Mouse (Mus musculus): ENCODE results near the gene Ddx19b. TPM values are rescaled to one million over a fixed set of nuclear protein-coding genes. Genes with fewer than 3 reads are reported as not detected.
A peak's percentile ranks its signal among the peaks of the same experiment; 100 is the strongest.

The Ddx19b gene
- polyA plus RNA-seq, 1 experiment from 2014 or later: 8.3 TPM

- 94% methylated on average over 2 of the region's 2 CpGs for WGBS
- Histone ChIP-seq H3K9me3 (ENCODE audit: control insufficient read depth, low read length) (no peaks in the 10 kb centered on the region), H3K9ac (ENCODE audit: low read length) (no peak overlapping the region), H3K36me3 (ENCODE audit: control insufficient read depth, insufficient read depth, low read length) (peaks cover 59% of the 10 kb centered on the region), H3K4me1 (ENCODE audit: control insufficient read depth, insufficient read depth, low read length) (no peaks in the 10 kb centered on the region), H3K27me3 (ENCODE audit: control insufficient read depth, insufficient read depth, low read length) (no peaks in the 10 kb centered on the region), H3K4me2 (no peak overlapping the region), H3K4me3 (ENCODE audit: low read depth, low read length) (no peak overlapping the region), H3K27ac (ENCODE audit: low read depth, low read length) (no peak overlapping the region)
- DNase-seq (ENCODE audit: low spot score, missing footprints) (no peak), ATAC-seq (ENCODE audit: low FRiP score) (no peak)
These were observed 17.1 kb upstream of the Ddx19b start for GRCm38 (mm10) chr8:111048694-111049093.

DNA sequence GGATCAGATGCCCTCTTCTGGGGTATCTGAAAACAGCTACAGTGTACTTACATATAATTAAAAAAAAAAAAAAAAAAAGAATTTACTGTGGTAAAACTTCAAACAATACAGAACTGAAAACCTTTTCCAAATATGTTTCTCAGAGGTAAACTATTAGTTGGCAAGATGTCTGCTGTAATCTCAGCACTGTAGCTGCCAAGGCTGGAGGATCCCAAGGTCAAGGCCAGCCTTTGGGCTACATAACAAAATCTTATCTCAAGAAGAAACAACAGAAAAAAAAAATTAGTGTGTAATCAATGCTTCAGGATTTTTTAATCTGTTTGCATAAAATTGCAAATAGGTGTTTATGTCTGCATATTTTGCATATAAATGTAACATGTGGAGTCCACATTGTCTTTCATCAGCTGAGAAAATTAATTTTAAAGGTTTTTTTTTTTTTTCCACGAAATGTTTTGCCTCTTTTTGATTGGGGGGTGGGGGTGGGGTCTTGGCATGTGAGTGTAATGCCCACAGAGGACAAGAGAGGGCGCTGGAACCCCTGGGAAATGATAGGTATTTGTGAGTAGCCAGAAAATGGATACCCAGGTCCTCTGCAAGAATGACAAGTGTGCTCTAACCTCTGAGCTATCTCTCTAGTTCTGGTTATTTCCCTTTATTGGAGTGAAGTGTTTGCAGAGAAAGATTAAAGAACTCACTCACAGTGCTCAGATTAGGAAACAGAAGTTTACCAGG, 12.6 kb upstream of the Ddx19b start:
- no peak overlapping the region for H3K4me3 ChIP-seq (ENCODE audit: low read depth, low read length)
- DNase-seq (ENCODE audit: low spot score, missing footprints) (no peak), ATAC-seq (ENCODE audit: low FRiP score) (no peak)
- peaks cover 54% of the 10 kb centered on the region for H3K36me3 ChIP-seq (ENCODE audit: control insufficient read depth, insufficient read depth, low read length)
- no peak overlapping the region for H3K4me2 ChIP-seq
- H3K9ac ChIP-seq (ENCODE audit: low read length): no peak overlapping the region
- H3K9me3 ChIP-seq (ENCODE audit: control insufficient read depth, low read length): no peaks in the 10 kb centered on the region
- WGBS: 51% methylated on average over 2 of the region's 2 CpGs
- no peaks in the 10 kb centered on the region for H3K4me1 ChIP-seq (ENCODE audit: control insufficient read depth, insufficient read depth, low read length)
- H3K27ac ChIP-seq (ENCODE audit: low read depth, low read length): no peak overlapping the region
- no peaks in the 10 kb centered on the region for H3K27me3 ChIP-seq (ENCODE audit: control insufficient read depth, insufficient read depth, low read length)

GRCm38 (mm10) chr8:111042546-111042945, 11.0 kb upstream of the Ddx19b start:
- no peak overlapping the region for H3K9ac ChIP-seq (ENCODE audit: low read length)
- H3K4me2 ChIP-seq: no peak overlapping the region
- WGBS: 94% methylated on average over 19 of the region's 19 CpGs
- H3K27ac ChIP-seq (ENCODE audit: low read depth, low read length): no peak overlapping the region
- peaks cover 44% of the 10 kb centered on the region for H3K36me3 ChIP-seq (ENCODE audit: control insufficient read depth, insufficient read depth, low read length)
- H3K9me3 ChIP-seq (ENCODE audit: control insufficient read depth, low read length): no peaks in the 10 kb centered on the region
- no peak for ATAC-seq (ENCODE audit: low FRiP score)
- no peak overlapping the region for H3K4me3 ChIP-seq (ENCODE audit: low read depth, low read length)
- H3K4me1 ChIP-seq (ENCODE audit: control insufficient read depth, insufficient read depth, low read length): no peaks in the 10 kb centered on the region
- no peaks in the 10 kb centered on the region for H3K27me3 ChIP-seq (ENCODE audit: control insufficient read depth, insufficient read depth, low read length)
- no peak for DNase-seq (ENCODE audit: low spot score, missing footprints)

DNA sequence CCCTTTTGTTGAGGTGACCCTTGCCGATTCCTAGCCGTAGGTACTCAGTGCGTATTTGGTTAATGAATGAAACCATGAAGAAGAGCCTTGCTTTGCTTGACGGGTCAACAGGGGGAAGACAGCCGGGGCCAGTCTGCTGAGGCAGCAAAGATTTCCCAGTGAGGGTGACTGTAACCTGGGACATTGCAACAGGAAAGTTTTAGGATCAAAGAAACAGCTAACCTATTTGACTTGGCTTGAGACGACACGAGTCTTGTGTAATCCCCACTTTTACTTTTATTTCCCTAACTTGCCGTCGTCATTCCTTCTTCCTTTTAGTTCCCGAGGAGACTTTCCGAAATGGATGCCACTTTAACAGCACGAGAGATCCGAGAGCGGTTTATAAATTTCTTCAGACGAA, 5.0 kb upstream of the Ddx19b start:
- peaks cover 14% of the 10 kb centered on the region for H3K4me1 ChIP-seq (ENCODE audit: control insufficient read depth, insufficient read depth, low read length)
- no peak overlapping the region for H3K9ac ChIP-seq (ENCODE audit: low read length)
- no peaks in the 10 kb centered on the region for H3K27me3 ChIP-seq (ENCODE audit: control insufficient read depth, insufficient read depth, low read length)
- no peak overlapping the region for H3K4me2 ChIP-seq
- WGBS: 92% methylated on average over 15 of the region's 15 CpGs
- H3K9me3 ChIP-seq (ENCODE audit: control insufficient read depth, low read length): no peaks in the 10 kb centered on the region
- no peak for ATAC-seq (ENCODE audit: low FRiP score)
- H3K27ac ChIP-seq (ENCODE audit: low read depth, low read length): no peak overlapping the region
- H3K36me3 ChIP-seq (ENCODE audit: control insufficient read depth, insufficient read depth, low read length): peaks cover 12% of the 10 kb centered on the region
- DNase-seq (ENCODE audit: low spot score, missing footprints): no peak
- H3K4me3 ChIP-seq (ENCODE audit: low read depth, low read length): no peak overlapping the region

- WGBS: 26% methylated on average over 12 of the region's 12 CpGs
- Histone ChIP-seq H3K36me3 (ENCODE audit: control insufficient read depth, insufficient read depth, low read length) (peaks cover 7% of the 10 kb centered on the region; the same call in 1 of the 2 replicates), H3K4me2 (peak overlapping the region; percentile 62), H3K4me3 (ENCODE audit: low read depth, low read length) (peak overlapping the region; percentile 75), H3K27ac (ENCODE audit: low read depth, low read length) (peak overlapping the region; percentile 79; the same call in 1 of the 2 replicates), H3K9ac (ENCODE audit: low read length) (peak overlapping the region; percentile 88), H3K27me3 (ENCODE audit: control insufficient read depth, insufficient read depth, low read length) (no peaks in the 10 kb centered on the region), H3K9me3 (ENCODE audit: control insufficient read depth, low read length) (no peaks in the 10 kb centered on the region), H3K4me1 (ENCODE audit: control insufficient read depth, insufficient read depth, low read length) (peaks cover 14% of the 10 kb centered on the region)
- no peak; the same call in 1 of the 2 replicates for ATAC-seq (ENCODE audit: low FRiP score)
- DNase-seq (ENCODE audit: low spot score, missing footprints): no peak
These were observed 2.7 kb upstream of the Ddx19b start for GRCm38 (mm10) chr8:111034276-111034675.

DNA sequence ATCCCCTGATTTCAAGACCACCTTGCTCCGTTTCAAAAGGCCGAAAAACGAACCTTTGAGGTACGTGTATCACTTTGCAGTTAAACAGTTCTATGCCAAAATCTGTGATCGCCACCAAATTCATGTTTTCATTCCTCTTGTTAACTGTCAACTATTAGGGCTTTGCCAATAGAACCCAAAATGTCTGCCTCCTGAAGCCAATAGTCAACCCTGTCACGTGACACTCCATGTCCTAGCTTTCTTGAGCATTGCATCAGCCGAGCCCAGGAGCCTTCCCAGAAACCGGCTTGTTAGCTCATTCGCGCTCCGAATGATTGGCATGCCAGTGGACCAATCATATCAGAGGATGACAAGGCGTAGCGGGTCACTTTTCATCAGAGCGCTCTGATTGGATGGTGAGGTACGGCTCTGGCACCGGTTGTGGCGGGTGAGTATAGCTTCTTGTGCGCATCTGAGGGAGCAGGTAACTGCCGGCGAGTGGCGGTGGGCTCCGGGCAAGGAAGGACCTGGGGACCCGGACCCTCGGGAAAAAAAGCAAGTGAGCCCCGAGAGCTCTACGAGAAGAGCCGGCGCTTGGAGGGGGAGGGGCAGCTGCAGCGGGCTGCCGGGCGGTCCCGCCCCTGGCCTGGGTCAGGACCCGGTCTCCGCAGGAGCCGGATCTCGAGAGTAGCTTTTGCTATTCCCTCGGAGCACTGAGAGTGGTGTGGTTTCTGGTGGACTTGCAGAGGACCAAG, 2.1 kb upstream of the Ddx19b start:
- ATAC-seq (ENCODE audit: low FRiP score) (peak; percentile 100), DNase-seq (ENCODE audit: low spot score, missing footprints) (peak; percentile 98)
- Histone ChIP-seq H3K9me3 (ENCODE audit: control insufficient read depth, low read length) (no peaks in the 10 kb centered on the region), H3K9ac (ENCODE audit: low read length) (peak overlapping the region; percentile 88), H3K27me3 (ENCODE audit: control insufficient read depth, insufficient read depth, low read length) (no peaks in the 10 kb centered on the region), H3K4me3 (ENCODE audit: low read depth, low read length) (peak overlapping the region; percentile 75), H3K36me3 (ENCODE audit: control insufficient read depth, insufficient read depth, low read length) (peaks cover 7% of the 10 kb centered on the region; the same call in 1 of the 2 replicates), H3K27ac (ENCODE audit: low read depth, low read length) (peak overlapping the region; percentile 79), H3K4me2 (peak overlapping the region; percentile 62), H3K4me1 (ENCODE audit: control insufficient read depth, insufficient read depth, low read length) (peaks cover 14% of the 10 kb centered on the region)
- WGBS: 6% methylated on average over 37 of the region's 37 CpGs

GRCm38 (mm10) chr8:111032916-111033315, 1.4 kb upstream of the Ddx19b start, which contains the start of gene Aars:
Gene Aars (plus strand): TSS chr8:111033144.
- H3K9me3 ChIP-seq (ENCODE audit: control insufficient read depth, low read length): no peaks in the 10 kb centered on the region
- ATAC-seq (ENCODE audit: low FRiP score): no peak
- H3K36me3 ChIP-seq (ENCODE audit: control insufficient read depth, insufficient read depth, low read length): peaks cover 7% of the 10 kb centered on the region; the same call in 1 of the 2 replicates
- 94% methylated on average over 7 of the region's 7 CpGs for WGBS
- no peaks in the 10 kb centered on the region for H3K27me3 ChIP-seq (ENCODE audit: control insufficient read depth, insufficient read depth, low read length)
- H3K4me1 ChIP-seq (ENCODE audit: control insufficient read depth, insufficient read depth, low read length): peaks cover 14% of the 10 kb centered on the region
- no peak for DNase-seq (ENCODE audit: low spot score, missing footprints)
- peak within 1 kb of the TSS; percentile 75 for H3K4me3 ChIP-seq (ENCODE audit: low read depth, low read length)
- H3K9ac ChIP-seq (ENCODE audit: low read length): peak within 1 kb of the TSS; percentile 88
- peak within 1 kb of the TSS; percentile 62 for H3K4me2 ChIP-seq
- H3K27ac ChIP-seq (ENCODE audit: low read depth, low read length): peak within 1 kb of the TSS; percentile 79

DNA sequence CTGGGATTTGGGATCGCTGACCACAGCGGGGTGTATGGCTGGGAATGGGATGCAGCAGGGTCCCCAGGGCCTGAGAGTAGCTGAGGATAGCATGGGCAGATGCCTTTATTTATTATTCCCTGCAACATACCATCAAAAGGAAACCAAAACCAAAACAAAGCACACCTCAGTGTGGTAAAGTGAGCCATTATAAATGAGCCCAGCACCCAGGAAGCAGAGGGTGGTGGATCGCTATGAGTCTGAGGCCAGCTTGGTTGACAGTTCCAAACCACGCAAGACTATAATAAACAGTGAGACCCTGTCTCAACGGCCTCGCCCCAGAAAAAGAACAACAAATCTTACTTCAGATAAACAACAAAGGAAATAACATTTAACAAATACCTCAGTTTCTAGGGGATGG, 1.5 kb downstream of the Ddx19b start:
- Histone ChIP-seq H3K27ac (ENCODE audit: low read depth, low read length) (no peak overlapping the region), H3K4me1 (ENCODE audit: control insufficient read depth, insufficient read depth, low read length) (peaks cover 12% of the 10 kb centered on the region), H3K4me3 (ENCODE audit: low read depth, low read length) (no peak overlapping the region), H3K27me3 (ENCODE audit: control insufficient read depth, insufficient read depth, low read length) (no peaks in the 10 kb centered on the region), H3K4me2 (no peak overlapping the region), H3K9me3 (ENCODE audit: control insufficient read depth, low read length) (no peaks in the 10 kb centered on the region), H3K36me3 (ENCODE audit: control insufficient read depth, insufficient read depth, low read length) (no peaks in the 10 kb centered on the region), H3K9ac (ENCODE audit: low read length) (no peak overlapping the region)
- WGBS: 84% methylated on average over 6 of the region's 6 CpGs
- ATAC-seq (ENCODE audit: low FRiP score): no peak
- no peak for DNase-seq (ENCODE audit: low spot score, missing footprints)

GRCm38 (mm10) chr8:111029589-111029988, 2.0 kb downstream of the Ddx19b start:
- Histone ChIP-seq H3K27me3 (ENCODE audit: control insufficient read depth, insufficient read depth, low read length) (no peaks in the 10 kb centered on the region), H3K4me3 (ENCODE audit: low read depth, low read length) (no peak overlapping the region), H3K36me3 (ENCODE audit: control insufficient read depth, insufficient read depth, low read length) (no peaks in the 10 kb centered on the region), H3K4me1 (ENCODE audit: control insufficient read depth, insufficient read depth, low read length) (peaks cover 7% of the 10 kb centered on the region), H3K27ac (ENCODE audit: low read depth, low read length) (no peak overlapping the region), H3K9ac (ENCODE audit: low read length) (no peak overlapping the region), H3K4me2 (no peak overlapping the region), H3K9me3 (ENCODE audit: control insufficient read depth, low read length) (no peaks in the 10 kb centered on the region)
- WGBS: 64% methylated on average over 4 of the region's 4 CpGs
- ATAC-seq (ENCODE audit: low FRiP score): no peak
- DNase-seq (ENCODE audit: low spot score, missing footprints): no peak

All from midbrain, embryonic 11.5 days (tissue).